Comparison of ENCODE assay signal across 14 mouse cellular contexts in genomic region chr7:34471003-34471402, GRCm38 (mm10).
A peak's percentile ranks its signal among the peaks of the same experiment; 100 is the strongest.
DNase-seq lines count a peak whose midpoint lies in the region; ATAC-seq lines count a peak whose summit lies in the region.
"Had no signal": no experiment of that assay in that cellular context is flagged by ENCODE, and none has a peak within 500 bp of the region (broad histone marks: within the 10 kb centered on the region; RNA-seq: fewer than 3 reads in every experiment).

No protein-coding gene starts in this region.

- H3K27me3 ChIP-seq in hindbrain, embryonic 12.5 days, result no peaks in the 10 kb centered on the region
- no peaks in the 10 kb centered on the region for H3K27me3 ChIP-seq in hindbrain, embryonic 11.5 days (ENCODE audit: control insufficient read depth, insufficient read depth, low read length)
- H3K27me3 ChIP-seq in neural tube, embryonic 12.5 days (replicated peaks), result no peaks in the 10 kb centered on the region
- H3K27me3 ChIP-seq in limb, embryonic 13.5 days, result no peaks in the 10 kb centered on the region
- H3K27me3 ChIP-seq: liver, embryonic 15.5 days had no signal

- no peak overlapping the region for H3K4me3 ChIP-seq in hindbrain, embryonic 12.5 days
- no peak overlapping the region for H3K4me3 ChIP-seq in hindbrain, embryonic 11.5 days (ENCODE audit: low read depth, low read length)
- H3K4me3 ChIP-seq in neural tube, embryonic 12.5 days, result no peak overlapping the region
- peak overlapping the region; percentile 7; the same call in 1 of the 2 replicates for H3K4me3 ChIP-seq in limb, embryonic 13.5 days
- H3K4me3 ChIP-seq: erythroblast, embryonic 14.5 days; liver, embryonic 15.5 days had no signal

- H3K4me2 ChIP-seq in hindbrain, embryonic 12.5 days (replicated peaks), result peak overlapping the region; percentile 30
- H3K4me2 ChIP-seq in hindbrain, embryonic 11.5 days (replicated peaks; ENCODE audit: low read depth, low read length), result no peak overlapping the region
- H3K4me2 ChIP-seq in neural tube, embryonic 12.5 days (replicated peaks), result peak overlapping the region; percentile 42
- H3K4me2 ChIP-seq in limb, embryonic 13.5 days (replicated peaks), result peak overlapping the region; percentile 50
- H3K4me2 ChIP-seq: liver, embryonic 15.5 days had no signal

- intact Hi-C loops in left cerebral cortex, postnatal 25 days (cut with DNase I), result no loop called here

- DNase-seq in hindbrain, embryonic 11.5 days (ENCODE audit: low spot score), result no peak
- DNase-seq in neural tube, embryonic 10.5 days (ENCODE audit: extremely low spot score, low spot score), result no peak
- DNase-seq in left cerebral cortex, postnatal 25 days (ENCODE audit: low spot score in 2 of 2), result no peak
- DNase-seq in heart, adult 11 months, result no peak
- no peak for DNase-seq in gastrocnemius, adult 8-10 months (ENCODE audit: low spot score in 2 of 2)
- DNase-seq: adrenal gland, postnatal 36 days; gastrocnemius, postnatal 25 days; lung, postnatal 36 days had no signal

- no peaks in the 10 kb centered on the region for H3K9me3 ChIP-seq in hindbrain, embryonic 12.5 days (replicated peaks)
- no peaks in the 10 kb centered on the region for H3K9me3 ChIP-seq in hindbrain, embryonic 11.5 days (ENCODE audit: control insufficient read depth, low read length)
- H3K9me3 ChIP-seq in neural tube, embryonic 12.5 days, result no peaks in the 10 kb centered on the region
- no peaks in the 10 kb centered on the region for H3K9me3 ChIP-seq in limb, embryonic 13.5 days
- H3K9me3 ChIP-seq: liver, embryonic 15.5 days had no signal

- ATAC-seq in hindbrain, embryonic 12.5 days (ENCODE audit: low FRiP score), result no peak
- ATAC-seq in hindbrain, embryonic 11.5 days (ENCODE audit: low FRiP score), result no peak
- ATAC-seq in neural tube, embryonic 12.5 days (ENCODE audit: low FRiP score, low read depth), result no peak
- peak; percentile 59; the same call in 1 of the 2 replicates for ATAC-seq in limb, embryonic 13.5 days (ENCODE audit: low FRiP score, low read depth)

- H3K36me3 ChIP-seq in hindbrain, embryonic 12.5 days, result no peaks in the 10 kb centered on the region
- no peaks in the 10 kb centered on the region for H3K36me3 ChIP-seq in hindbrain, embryonic 11.5 days (ENCODE audit: control insufficient read depth, insufficient read depth, low read length)
- no peaks in the 10 kb centered on the region for H3K36me3 ChIP-seq in neural tube, embryonic 12.5 days
- no peaks in the 10 kb centered on the region for H3K36me3 ChIP-seq in limb, embryonic 13.5 days
- H3K36me3 ChIP-seq: G1E; liver, embryonic 15.5 days had no signal

- no peaks in the 10 kb centered on the region for H3K4me1 ChIP-seq in hindbrain, embryonic 12.5 days
- H3K4me1 ChIP-seq in hindbrain, embryonic 11.5 days (replicated peaks; ENCODE audit: control insufficient read depth, insufficient read depth, low read length), result no peaks in the 10 kb centered on the region
- H3K4me1 ChIP-seq in neural tube, embryonic 12.5 days, result no peaks in the 10 kb centered on the region
- H3K4me1 ChIP-seq in limb, embryonic 13.5 days, result peaks cover 9% of the 10 kb centered on the region
- H3K4me1 ChIP-seq: liver, embryonic 15.5 days had no signal

- H3K9ac ChIP-seq in hindbrain, embryonic 12.5 days, result no peak overlapping the region
- no peak overlapping the region for H3K9ac ChIP-seq in hindbrain, embryonic 11.5 days (ENCODE audit: low read depth, low read length)
- H3K9ac ChIP-seq in neural tube, embryonic 12.5 days, result no peak overlapping the region
- H3K9ac ChIP-seq in limb, embryonic 13.5 days, result no peak overlapping the region
- H3K9ac ChIP-seq: liver, embryonic 15.5 days had no signal

- 36% methylated on average over 14 of the region's 14 CpGs for WGBS in hindbrain, embryonic 12.5 days
- WGBS in hindbrain, embryonic 11.5 days, result 48% methylated on average over 14 of the region's 14 CpGs
- 38% methylated on average over 14 of the region's 14 CpGs for WGBS in neural tube, embryonic 12.5 days
- 24% methylated on average over 14 of the region's 14 CpGs for WGBS in limb, embryonic 13.5 days

- H3K27ac ChIP-seq in hindbrain, embryonic 12.5 days, result no peak overlapping the region
- H3K27ac ChIP-seq in hindbrain, embryonic 11.5 days (ENCODE audit: low read depth, low read length), result no peak overlapping the region
- H3K27ac ChIP-seq in neural tube, embryonic 12.5 days, result no peak overlapping the region
- H3K27ac ChIP-seq in limb, embryonic 13.5 days, result no peak overlapping the region; the same call in 1 of the 2 replicates
- H3K27ac ChIP-seq: liver, embryonic 15.5 days had no signal
